Mouse (Mus musculus): ENCODE measurements at regions not wholly inside any gene's neighbourhood (a gene's known extent, or its start where the extent isn't known, plus 50 kb on each side); places are given as distances from the start of the nearest gene placed in this dataset.

DNA sequence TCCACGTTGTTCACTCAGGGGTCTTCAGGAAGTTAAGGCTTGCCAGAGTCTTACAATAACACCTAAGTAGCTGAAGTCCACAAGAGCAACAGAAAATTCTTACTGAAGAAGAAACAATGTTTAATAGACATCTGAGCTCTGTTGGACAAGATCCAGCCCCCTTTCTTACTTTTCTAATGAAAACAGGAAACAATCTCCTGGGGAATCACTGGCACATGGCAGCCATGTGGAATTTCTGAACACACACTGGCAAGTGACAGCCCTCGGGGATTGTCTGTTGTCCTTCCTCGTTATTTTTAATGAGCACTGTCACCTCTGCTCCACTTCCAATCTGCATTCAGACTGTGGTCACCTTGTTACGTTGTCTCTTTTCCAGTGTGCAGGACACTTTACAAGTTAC is 288.9 kb downstream of the Atp23 start:
- TF ChIP-seq POLR2A (IDR thresholded peaks at IDR 0.05; ENCODE audit: low read depth, low read length) (no peak), CTCF (IDR thresholded peaks at IDR 0.05; ENCODE audit: extremely low read depth, insufficient read length, insufficient replicate concordance, low read depth, low read length) (no peak)
